Mouse (Mus musculus) heart, embryonic 10.5 days (tissue): ENCODE results near the gene Gtpbp2. TPM values are rescaled to one million over a fixed set of nuclear protein-coding genes. Genes with fewer than 3 reads are reported as not detected.
A peak's percentile ranks its signal among the peaks of the same experiment; 100 is the strongest.

ENCODE experiments used
- DNase-seq: peaks from one replicate; pipeline ENCODE4 v3.0.0-alpha.2; 2017; ENCODE audit warnings: low spot score
- H3K27ac ChIP-seq: fragments of 300-500 bp; sonication (generic); 2 replicates; pipeline ENCODE4 v1.5.1; 2016; ENCODE audit warnings: mild to moderate bottlenecking
- H3K27me3 ChIP-seq: fragments of 300-500 bp; sonication (generic); 2 replicates; pipeline ENCODE4 v1.6.1; 2016; ENCODE audit warnings: mild to moderate bottlenecking; ENCODE audit not compliant: poor library complexity, insufficient read depth, severe bottlenecking
- H3K36me3 ChIP-seq: fragments of 300-500 bp; sonication (generic); 2 replicates; pipeline ENCODE4 v1.6.1; 2016; ENCODE audit warnings: mild to moderate bottlenecking, moderate library complexity
- H3K4me1 ChIP-seq: fragments of 300-500 bp; sonication (generic); 2 replicates; pipeline ENCODE4 v1.6.1; 2016; ENCODE audit warnings: mild to moderate bottlenecking
- H3K4me3 ChIP-seq: fragments of 300-500 bp; sonication (generic); 2 replicates; pipeline ENCODE4 v1.5.1; 2016; ENCODE audit warnings: mild to moderate bottlenecking, moderate library complexity
- H3K9me3 ChIP-seq: fragments of 300-500 bp; sonication (generic); 2 replicates; pipeline ENCODE4 v1.6.1; 2016; ENCODE audit warnings: mild to moderate bottlenecking, moderate library complexity
- WGBS: fragments of 180-500 bp; shearing (Covaris S2); methylation state at CpG from one replicate; pipeline ENCODE4 v1.1.7; 2016; 5-methylcytosine and 5-hydroxymethylcytosine counted together
- polyA plus RNA-seq: library from polyadenylated mRNA; unstranded; fragments of >200 nt; fragmentation: Nextera tagmentation; extraction: Ambion mirVana; gene quantifications from 2 replicates; pipeline ENCODE4 v1.2.1, GENCODE M21; 2016

Gtpbp2 gene
- 32.3 and 34.9 TPM in 2 replicates for polyA plus RNA-seq

- peak; percentile 99 for DNase-seq
- Histone ChIP-seq H3K4me1 (peaks cover 38% of the 10 kb centered on the region), H3K27me3 (no peaks in the 10 kb centered on the region), H3K27ac (peak within 1 kb of the TSS; percentile 96), H3K36me3 (peaks cover 27% of the 10 kb centered on the region), H3K9me3 (no peaks in the 10 kb centered on the region), H3K4me3 (peak within 1 kb of the TSS; percentile 95)
- 0% methylated on average over 23 of the region's 23 CpGs for WGBS
Observed at GRCm38 (mm10) chr17:46160686-46161085, at the start of gene Gtpbp2. Gene Gtpbp2 (plus strand): TSS chr17:46161032.

GRCm38 (mm10) chr17:46115489-46115888 is 45.3 kb upstream of the Gtpbp2 start:
- no peak for DNase-seq
- H3K27ac ChIP-seq, result peak overlapping the region; percentile 4; the same call in 1 of the 2 replicates
- no peaks in the 10 kb centered on the region for H3K9me3 ChIP-seq
- peaks cover 48% of the 10 kb centered on the region for H3K4me1 ChIP-seq
- H3K27me3 ChIP-seq, result no peaks in the 10 kb centered on the region
- WGBS, result 50% methylated on average over 2 of the region's 2 CpGs
- no peak overlapping the region for H3K4me3 ChIP-seq
- peaks cover 42% of the 10 kb centered on the region for H3K36me3 ChIP-seq

- Histone ChIP-seq H3K27ac (peak overlapping the region; percentile 4; the same call in 1 of the 2 replicates), H3K9me3 (no peaks in the 10 kb centered on the region), H3K4me3 (no peak overlapping the region), H3K36me3 (peaks cover 43% of the 10 kb centered on the region), H3K4me1 (peaks cover 48% of the 10 kb centered on the region), H3K27me3 (no peaks in the 10 kb centered on the region)
- WGBS, result 84% methylated on average over 11 of the region's 11 CpGs
- DNase-seq, result no peak
Observed at GRCm38 (mm10) chr17:46116138-46116537, 44.7 kb upstream of the Gtpbp2 start.

- 90% methylated on average over 3 of the region's 3 CpGs for WGBS
- Histone ChIP-seq H3K36me3 (peaks cover 46% of the 10 kb centered on the region), H3K27ac (no peak overlapping the region), H3K4me3 (no peak overlapping the region), H3K9me3 (no peaks in the 10 kb centered on the region), H3K4me1 (peaks cover 43% of the 10 kb centered on the region), H3K27me3 (no peaks in the 10 kb centered on the region)
- DNase-seq, result no peak
Observed at GRCm38 (mm10) chr17:46116881-46117280, 44.0 kb upstream of the Gtpbp2 start.

- no peaks in the 10 kb centered on the region for H3K9me3 ChIP-seq
- no peak for DNase-seq
- H3K27me3 ChIP-seq, result no peaks in the 10 kb centered on the region
- peaks cover 55% of the 10 kb centered on the region for H3K36me3 ChIP-seq
- WGBS, result 80% methylated on average over 13 of the region's 13 CpGs
- H3K4me1 ChIP-seq, result peaks cover 33% of the 10 kb centered on the region
- H3K4me3 ChIP-seq, result no peak overlapping the region
- H3K27ac ChIP-seq, result 0 out of 2 replicates have a peak overlapping the region, but pooled peaks have one; percentile 6
Observed at GRCm38 (mm10) chr17:46117623-46118422, 43.0 kb upstream of the Gtpbp2 start.

GRCm38 (mm10) chr17:46118423-46118850 is 42.4 kb upstream of the Gtpbp2 start:
- no peak for DNase-seq
- Histone ChIP-seq H3K9me3 (no peaks in the 10 kb centered on the region), H3K4me3 (no peak overlapping the region), H3K27ac (0 out of 2 replicates have a peak overlapping the region, but pooled peaks have one; percentile 6), H3K27me3 (no peaks in the 10 kb centered on the region), H3K36me3 (peaks cover 62% of the 10 kb centered on the region), H3K4me1 (peaks cover 30% of the 10 kb centered on the region)
- WGBS, result 70% methylated on average over 4 of the region's 4 CpGs

GRCm38 (mm10) chr17:46119641-46120040 is 41.2 kb upstream of the Gtpbp2 start:
- Histone ChIP-seq H3K4me3 (no peak overlapping the region), H3K36me3 (peaks cover 74% of the 10 kb centered on the region), H3K27me3 (no peaks in the 10 kb centered on the region), H3K27ac (no peak overlapping the region), H3K4me1 (peaks cover 26% of the 10 kb centered on the region), H3K9me3 (no peaks in the 10 kb centered on the region)
- 86% methylated on average over 10 of the region's 10 CpGs for WGBS
- no peak for DNase-seq

GRCm38 (mm10) chr17:46122791-46123190 is 38.0 kb upstream of the Gtpbp2 start:
- WGBS, result 95% methylated on average over 4 of the region's 4 CpGs

GRCm38 (mm10) chr17:46123285-46123684 is 37.5 kb upstream of the Gtpbp2 start:
- no peaks in the 10 kb centered on the region for H3K27me3 ChIP-seq
- WGBS, result 91% methylated on average over 4 of the region's 4 CpGs
- no peak overlapping the region for H3K4me3 ChIP-seq
- H3K9me3 ChIP-seq, result no peaks in the 10 kb centered on the region
- H3K27ac ChIP-seq, result no peak overlapping the region
- DNase-seq, result no peak
- peaks cover 90% of the 10 kb centered on the region for H3K36me3 ChIP-seq
- H3K4me1 ChIP-seq, result peaks cover 6% of the 10 kb centered on the region; the same call in 1 of the 2 replicates

More at GRCm38 (mm10) chr17:46122791-46123190, 38.0 kb upstream of the Gtpbp2 start:
- no peaks in the 10 kb centered on the region for H3K9me3 ChIP-seq
- DNase-seq, result no peak
- H3K4me1 ChIP-seq, result peaks cover 9% of the 10 kb centered on the region; the same call in 1 of the 2 replicates
- H3K27ac ChIP-seq, result no peak overlapping the region
- no peaks in the 10 kb centered on the region for H3K27me3 ChIP-seq
- no peak overlapping the region for H3K4me3 ChIP-seq
- H3K36me3 ChIP-seq, result peaks cover 90% of the 10 kb centered on the region

- Histone ChIP-seq H3K27me3 (no peaks in the 10 kb centered on the region), H3K27ac (no peak overlapping the region), H3K9me3 (no peaks in the 10 kb centered on the region), H3K4me1 (0 out of 2 replicates have a peak, but pooled peaks cover 3% of the 10 kb centered on the region), H3K36me3 (peaks cover 90% of the 10 kb centered on the region), H3K4me3 (no peak overlapping the region)
- DNase-seq, result no peak
- WGBS, result 84% methylated on average over 12 of the region's 12 CpGs
Observed at GRCm38 (mm10) chr17:46123953-46124700, 36.7 kb upstream of the Gtpbp2 start.

- H3K9me3 ChIP-seq, result no peaks in the 10 kb centered on the region
- 85% methylated on average over 6 of the region's 6 CpGs for WGBS
- H3K4me3 ChIP-seq, result no peak overlapping the region
- DNase-seq, result no peak
- H3K27ac ChIP-seq, result no peak overlapping the region
- H3K27me3 ChIP-seq, result no peaks in the 10 kb centered on the region
- peaks cover 86% of the 10 kb centered on the region for H3K36me3 ChIP-seq
- H3K4me1 ChIP-seq, result peaks cover 14% of the 10 kb centered on the region
Observed at GRCm38 (mm10) chr17:46126608-46127007, 34.2 kb upstream of the Gtpbp2 start.

- no peaks in the 10 kb centered on the region for H3K9me3 ChIP-seq
Observed at GRCm38 (mm10) chr17:46127814-46128493, 32.9 kb upstream of the Gtpbp2 start.

More at GRCm38 (mm10) chr17:46127814-46128493, 32.9 kb upstream of the Gtpbp2 start:
- H3K36me3 ChIP-seq, result peaks cover 72% of the 10 kb centered on the region
- H3K4me3 ChIP-seq, result no peak overlapping the region
- 73% methylated on average over 6 of the region's 6 CpGs for WGBS
- DNase-seq, result no peak
- no peak overlapping the region for H3K27ac ChIP-seq
- peaks cover 19% of the 10 kb centered on the region for H3K4me1 ChIP-seq
- peaks cover 9% of the 10 kb centered on the region; the same call in 1 of the 2 replicates for H3K27me3 ChIP-seq
